Mouse (Mus musculus) myocyte (in vitro differentiated cells): Measurements from ENCODE around the gene Arf5. TPM values are rescaled to one million over a fixed set of nuclear protein-coding genes. Genes with fewer than 3 reads are reported as not detected.

Source experiments
- H3K27me3 ChIP-seq: one replicate; pipeline ENCODE4 v1.6.1; 2011; ENCODE audit not compliant: control insufficient read depth, insufficient read depth, insufficient read length
- H3K36me3 ChIP-seq: one replicate; pipeline ENCODE4 v1.6.1; 2011; ENCODE audit not compliant: control insufficient read depth, insufficient read depth
- H3K4me2 ChIP-seq: one replicate; pipeline ENCODE4 v1.6.1; 2011; ENCODE audit warnings: low read depth, control low read depth
- H3K4me3 ChIP-seq: one replicate; pipeline ENCODE4 v1.5.1; 2011; ENCODE audit warnings: mild to moderate bottlenecking, control low read depth, moderate library complexity
- H3K79me2 ChIP-seq: one replicate; pipeline ENCODE4 v1.6.1; 2011; ENCODE audit not compliant: control insufficient read depth, insufficient read depth
- H3ac ChIP-seq: one replicate; pipeline ENCODE4 v1.6.1; 2011; ENCODE audit not compliant: control insufficient read depth, insufficient read length
- CEBPB ChIP-seq: IDR thresholded peaks from 2 replicates; pipeline ENCODE4 v1.6.1; 2011; ENCODE audit warnings: mild to moderate bottlenecking, moderate library complexity; ENCODE audit not compliant: poor library complexity, insufficient read depth, severe bottlenecking
- E2F4 ChIP-seq: IDR thresholded peaks from one replicate; pipeline ENCODE4 v1.6.1; 2011; ENCODE audit warnings: mild to moderate bottlenecking, control low read depth, moderate library complexity; ENCODE audit not compliant: insufficient read depth
- MAX ChIP-seq: IDR thresholded peaks from one replicate; pipeline ENCODE4 v1.6.1; 2011; ENCODE audit warnings: low read depth, mild to moderate bottlenecking, control low read depth
- MYOD1 ChIP-seq, 3 experiments: IDR thresholded peaks; one replicate each; pipeline ENCODE4 v1.6.1; 2011; ENCODE audit warnings: control low read depth in 2 of 3, low read depth in 2 of 3, mild to moderate bottlenecking in 2 of 3, moderate library complexity in 1 of 3; ENCODE audit not compliant: insufficient read length in 2 of 3, control insufficient read depth in 1 of 3
- MYOG ChIP-seq, 3 experiments: IDR thresholded peaks; one replicate each; pipeline ENCODE4 v1.6.1; 2011; ENCODE audit warnings: control low read depth in 2 of 3, low read depth in 2 of 3, mild to moderate bottlenecking in 2 of 3; ENCODE audit not compliant: insufficient read length in 2 of 3, control insufficient read depth in 1 of 3, insufficient read depth in 1 of 3
- POLR2A ChIP-seq: IDR thresholded peaks from one replicate; pipeline ENCODE4 v1.6.1; 2011; ENCODE audit warnings: low read depth, mild to moderate bottlenecking, control low read depth, moderate library complexity; ENCODE audit not compliant: insufficient read length
- POLR2AphosphoS2 ChIP-seq: IDR thresholded peaks from one replicate; pipeline ENCODE4 v1.6.1; 2011; ENCODE audit warnings: low read depth, control low read depth; ENCODE audit not compliant: insufficient read length
- REST ChIP-seq: IDR thresholded peaks from one replicate; pipeline ENCODE4 v1.6.1; 2011; ENCODE audit warnings: mild to moderate bottlenecking, control low read depth, moderate library complexity; ENCODE audit not compliant: insufficient read depth, insufficient read length
- SRF ChIP-seq: IDR thresholded peaks from one replicate; pipeline ENCODE4 v1.6.1; 2011; ENCODE audit warnings: low read depth; ENCODE audit not compliant: control insufficient read depth, insufficient read length
- TCF12 ChIP-seq: IDR thresholded peaks from one replicate; pipeline ENCODE4 v1.6.1; 2011; ENCODE audit warnings: mild to moderate bottlenecking, control low read depth; ENCODE audit not compliant: poor library complexity, insufficient read depth, severe bottlenecking
- TCF3 ChIP-seq: IDR thresholded peaks from one replicate; pipeline ENCODE4 v1.6.1; 2011; ENCODE audit warnings: low read depth, control low read depth; ENCODE audit not compliant: insufficient read length
- USF1 ChIP-seq: IDR thresholded peaks from one replicate; pipeline ENCODE4 v1.6.1; 2011; ENCODE audit warnings: low read depth, mild to moderate bottlenecking, control low read depth, moderate library complexity
- polyA plus RNA-seq: library from polyadenylated mRNA; unstranded; fragments of >200 nt; fragmentation: generic; extraction: Trizol; gene quantifications from one replicate; pipeline ENCODE4 v1.2.1, GENCODE M21; 2012; ENCODE audit warnings: missing spikeins

Gene Arf5
- polyA plus RNA-seq, 1 experiment = 209 TPM

DNA sequence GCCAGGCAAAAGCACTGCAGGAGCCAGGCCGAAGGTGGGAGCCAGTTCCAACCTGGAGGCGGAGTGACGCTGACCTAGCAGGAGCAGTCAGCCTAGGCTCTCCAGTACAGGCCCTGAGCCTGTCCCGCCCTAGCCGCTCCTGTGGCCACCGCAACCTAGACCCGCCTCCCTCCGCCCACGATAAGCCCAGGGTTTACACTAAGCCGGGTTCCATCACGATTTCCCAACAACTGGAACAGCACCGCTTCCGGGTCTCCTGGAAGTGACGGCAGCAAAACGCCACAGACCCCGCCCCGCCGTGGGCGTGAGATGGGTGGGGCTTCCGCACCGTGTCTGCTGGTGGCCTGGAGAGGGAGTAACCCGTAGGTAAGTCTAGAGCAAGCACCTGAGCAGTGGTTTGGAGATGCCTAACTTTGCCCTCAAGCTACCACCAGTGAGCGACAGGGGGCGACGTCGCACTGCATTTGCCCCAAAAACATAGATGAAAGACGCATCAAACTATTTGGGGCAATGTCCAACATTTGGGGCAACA is 1.8 kb upstream of the Arf5 start:
- peak overlapping the region; percentile 42 for H3ac ChIP-seq
- TF ChIP-seq POLR2AphosphoS2 (peak; percentile 83), USF1 (no peak), POLR2A (peak; percentile 88), CEBPB (peak; percentile 80), SRF (peak; percentile 18), MAX (no peak)

DNA sequence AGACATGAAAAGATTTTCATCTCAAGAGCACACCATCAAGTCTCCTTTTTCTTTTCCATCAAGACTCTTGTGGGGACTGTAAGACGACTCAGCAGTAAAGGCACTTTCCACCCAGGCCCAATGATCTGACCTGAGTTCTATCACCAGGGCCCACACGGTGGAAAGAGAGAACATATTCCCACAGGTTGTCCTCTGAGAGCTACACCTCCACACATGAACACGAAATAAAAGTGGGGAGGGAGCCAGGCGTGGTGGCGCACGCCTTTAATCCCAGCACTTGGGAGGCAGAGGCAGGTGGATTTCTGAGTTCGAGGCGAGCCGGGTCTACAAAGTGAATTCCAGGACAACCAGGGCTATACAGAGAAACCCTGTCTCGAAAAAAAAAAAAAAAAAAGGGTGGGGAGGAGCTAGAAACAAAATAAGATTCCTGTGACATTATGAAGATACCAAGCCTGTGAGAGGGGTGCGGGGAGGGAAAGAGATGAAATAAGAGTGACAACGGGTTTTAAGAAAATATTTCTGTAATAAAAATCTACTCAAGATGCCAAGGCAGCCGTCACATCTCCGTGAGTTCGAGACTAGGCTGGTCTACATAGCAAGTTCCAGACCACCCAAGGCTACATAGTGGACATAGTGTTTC is 589 bp upstream of the Arf5 start:
- Histone ChIP-seq H3K27me3 (no peaks in the 10 kb centered on the region), H3K4me3 (peak overlapping the region; percentile 82), H3K79me2 (peaks cover 29% of the 10 kb centered on the region), H3ac (no peak overlapping the region), H3K4me2 (peak overlapping the region; percentile 89), H3K36me3 (no peaks in the 10 kb centered on the region)
- TF ChIP-seq USF1 = no peak
- TF ChIP-seq MYOD1 (IDR thresholded peaks at IDR 0.05; ENCODE audit: control insufficient read depth in 1 of 3, insufficient read length in 2 of 3, low read depth in 2 of 3) = no peak
- no peak for TF ChIP-seq MAX
- no peak for TF ChIP-seq CEBPB
- no peak for TF ChIP-seq SRF

More for the DNA sequence above, 1.8 kb upstream of the Arf5 start:
- H3K79me2 ChIP-seq = peaks cover 29% of the 10 kb centered on the region
- H3K4me2 ChIP-seq = peak overlapping the region; percentile 89
- H3K27me3 ChIP-seq = no peaks in the 10 kb centered on the region
- H3K4me3 ChIP-seq = peak overlapping the region; percentile 82
- H3K36me3 ChIP-seq = no peaks in the 10 kb centered on the region

DNA sequence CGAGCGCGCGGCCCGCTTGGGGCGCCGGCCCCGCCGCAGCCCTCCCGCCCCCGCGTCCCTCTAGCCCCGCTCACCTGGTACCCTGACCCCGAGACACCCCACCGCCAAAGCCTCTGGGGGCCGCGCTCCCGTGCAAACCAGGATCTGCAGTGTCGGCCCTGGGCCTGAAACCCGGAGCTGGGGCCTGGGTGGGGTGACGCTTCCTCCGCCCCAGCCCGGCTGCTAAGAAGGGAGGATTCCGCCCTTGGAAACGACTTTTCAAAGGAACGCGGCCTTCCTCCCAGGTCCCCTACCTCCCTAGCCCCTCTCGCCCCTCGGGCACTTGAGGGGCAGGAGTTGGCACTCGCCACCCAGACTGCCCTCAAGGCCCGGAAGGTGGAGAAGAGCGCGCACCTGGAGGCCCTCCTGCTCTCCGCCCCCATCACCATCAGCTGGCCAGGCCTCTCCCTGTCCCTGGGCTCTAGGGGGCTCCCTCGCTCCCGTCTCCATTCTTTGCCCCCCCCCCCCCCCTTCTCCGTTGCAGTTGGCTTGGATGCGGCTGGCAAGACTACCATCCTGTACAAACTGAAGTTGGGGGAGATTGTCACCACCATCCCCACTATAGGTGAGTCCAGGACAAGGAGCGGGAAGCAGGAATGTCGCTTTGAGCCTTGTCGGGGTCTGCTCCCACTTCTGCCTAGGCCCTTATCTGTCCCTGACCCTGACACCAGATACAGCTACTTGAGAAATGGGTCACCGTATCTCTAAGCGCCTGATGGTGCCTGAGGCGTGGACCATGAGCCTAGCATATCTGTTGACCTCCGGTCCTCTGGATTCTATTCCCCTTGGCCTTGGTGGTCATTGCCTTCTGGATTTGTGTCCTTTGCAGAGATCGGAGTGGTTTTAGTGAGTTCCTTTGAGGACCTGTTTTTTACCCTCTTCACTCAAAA is 671 bp downstream of the Arf5 start:
- peak overlapping the region; percentile 82 for H3K4me3 ChIP-seq
- TF ChIP-seq MAX (no peak), POLR2AphosphoS2 (peak; percentile 16), CEBPB (no peak), E2F4 (no peak), SRF (no peak), MYOG (IDR thresholded peaks at IDR 0.05; ENCODE audit: control insufficient read depth in 1 of 3, insufficient read depth in 1 of 3, insufficient read length in 2 of 3, low read depth in 2 of 3) (peak in 1 of 3 experiments; percentile 25), USF1 (no peak), POLR2A (peak; percentile 18), REST (no peak), TCF3 (no peak), TCF12 (no peak), MYOD1 (IDR thresholded peaks at IDR 0.05; ENCODE audit: control insufficient read depth in 1 of 3, insufficient read length in 2 of 3, low read depth in 2 of 3) (peak in 1 of 3 experiments; percentile 1)
- H3K79me2 ChIP-seq = peaks cover 29% of the 10 kb centered on the region
- H3K36me3 ChIP-seq = no peaks in the 10 kb centered on the region
- H3K4me2 ChIP-seq = peak overlapping the region; percentile 72
- no peaks in the 10 kb centered on the region for H3K27me3 ChIP-seq
- peak overlapping the region; percentile 55 for H3ac ChIP-seq

DNA sequence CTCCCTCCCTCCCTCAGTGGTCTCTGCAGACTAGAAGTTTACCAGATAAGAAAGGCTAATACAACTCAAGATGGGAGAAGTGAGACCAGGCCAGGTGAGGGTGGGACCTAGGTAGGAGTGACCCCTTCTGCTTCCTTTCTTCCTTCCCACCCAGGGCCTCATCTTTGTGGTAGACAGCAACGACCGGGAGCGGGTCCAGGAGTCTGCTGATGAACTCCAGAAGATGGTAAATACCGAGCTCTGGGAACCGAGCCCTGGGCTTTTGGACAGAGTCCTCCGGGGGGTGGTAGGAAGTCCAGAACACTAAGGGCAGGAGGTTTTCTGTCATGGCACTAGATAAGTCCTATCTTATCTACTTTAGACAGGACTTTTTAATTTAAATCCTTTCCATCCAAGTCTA is 1.7 kb downstream of the Arf5 start:
- Histone ChIP-seq H3ac (no peak overlapping the region), H3K79me2 (peaks cover 20% of the 10 kb centered on the region), H3K4me2 (peak overlapping the region; percentile 72), H3K36me3 (no peaks in the 10 kb centered on the region), H3K27me3 (no peaks in the 10 kb centered on the region), H3K4me3 (peak overlapping the region; percentile 82)
- TF ChIP-seq USF1 = no peak
- TF ChIP-seq CEBPB = no peak
- no peak for TF ChIP-seq E2F4
- no peak for TF ChIP-seq POLR2A
- no peak for TF ChIP-seq TCF3
- TF ChIP-seq MYOG (IDR thresholded peaks at IDR 0.05; ENCODE audit: control insufficient read depth in 1 of 3, insufficient read depth in 1 of 3, insufficient read length in 2 of 3, low read depth in 2 of 3) = no peak
- no peak for TF ChIP-seq MAX
- TF ChIP-seq MYOD1 (IDR thresholded peaks at IDR 0.05; ENCODE audit: control insufficient read depth in 1 of 3, insufficient read length in 2 of 3, low read depth in 2 of 3) = no peak
- no peak for TF ChIP-seq REST
- no peak for TF ChIP-seq POLR2AphosphoS2
- TF ChIP-seq TCF12 = no peak
- TF ChIP-seq SRF = no peak
